Mouse (Mus musculus): ENCODE measurements around the gene Abhd17b.

The Abhd17b gene

DNA sequence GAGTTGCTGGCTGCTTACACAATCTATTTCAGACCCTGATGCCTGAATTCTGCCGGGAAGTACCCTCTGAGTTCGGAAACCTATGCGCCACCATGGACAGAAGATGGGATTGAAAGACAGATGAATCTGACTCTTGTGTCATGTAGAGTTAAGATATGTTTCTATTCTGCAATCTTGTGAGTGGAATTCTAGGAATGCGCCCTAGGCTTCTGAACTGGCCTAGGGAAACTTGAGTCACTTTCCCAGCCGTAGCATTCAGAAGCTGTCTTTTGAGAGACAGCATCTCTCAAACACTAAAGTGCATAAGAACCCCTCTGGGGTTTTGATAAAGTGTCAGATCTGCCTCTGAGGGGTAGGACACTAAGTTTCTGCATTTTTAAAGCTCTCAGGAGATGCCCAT, 78.9 kb downstream of the Abhd17b start:
- no peak for DNase-seq (ENCODE audit: low spot score in 2 of 2)

DNA sequence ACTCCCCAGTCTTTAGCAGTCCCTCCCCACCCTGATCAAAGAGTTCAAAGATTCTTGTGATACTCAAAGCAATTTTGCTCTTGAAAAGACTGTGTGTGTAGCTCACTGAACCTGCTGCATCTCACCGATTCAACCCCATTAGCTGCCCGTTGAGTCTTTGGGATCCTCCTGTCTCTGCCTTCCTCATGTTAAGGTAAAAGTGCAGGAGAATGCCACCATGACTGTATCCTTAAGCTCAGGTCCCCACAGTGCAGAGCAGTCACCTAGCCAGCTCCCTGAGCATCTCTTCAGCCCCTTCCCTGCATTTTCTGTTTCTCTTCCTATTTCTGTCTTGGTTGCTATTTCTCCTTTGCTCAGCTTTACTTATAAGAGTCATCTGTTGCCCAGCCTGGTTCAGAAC, 80.2 kb downstream of the Abhd17b start:
- DNase-seq (ENCODE audit: low spot score in 2 of 2), result no peak

DNA sequence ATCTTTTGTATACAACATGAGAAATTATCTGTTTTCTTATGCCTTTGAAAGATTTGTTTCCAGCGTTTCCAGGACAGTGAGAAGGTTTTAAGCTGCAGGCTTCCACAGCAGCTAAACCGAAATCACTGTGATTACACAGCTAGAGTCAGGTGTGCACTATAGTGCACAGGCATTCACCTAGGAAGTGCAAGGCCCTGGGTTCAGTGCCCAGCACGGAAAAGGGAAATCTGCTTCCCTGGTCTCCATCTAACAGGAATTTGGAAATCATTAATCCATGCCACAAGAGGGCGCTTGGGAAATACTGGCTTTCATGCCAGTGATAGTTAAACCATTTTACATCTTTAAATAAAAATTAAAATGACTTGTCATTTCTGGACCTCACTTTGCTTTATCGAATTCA, 81.1 kb downstream of the Abhd17b start:
- no peak for DNase-seq (ENCODE audit: low spot score in 2 of 2)

All from urinary bladder, postnatal 36 days (tissue).